Mouse (Mus musculus): Measurements from ENCODE around the gene Nog. TPM values are rescaled to one million over a fixed set of nuclear protein-coding genes. Genes with fewer than 3 reads are reported as not detected.
A peak's percentile ranks its signal among the peaks of the same experiment; 100 is the strongest.

Nog gene
- 1 to 10 TPM; 1.2 to 2.0 TPM for total RNA-seq (2021)
- long read RNA-seq, experiment 1, partial matches to known transcripts: 0 of 1 reads
- long read RNA-seq, experiment 1, other reads (novel, unspliced or antisense): 0 of 1 reads
- long read RNA-seq, experiment 2, partial matches to known transcripts: 0 of 1 reads
- long read RNA-seq, experiment 2, other reads (novel, unspliced or antisense): 0 of 1 reads

DNA sequence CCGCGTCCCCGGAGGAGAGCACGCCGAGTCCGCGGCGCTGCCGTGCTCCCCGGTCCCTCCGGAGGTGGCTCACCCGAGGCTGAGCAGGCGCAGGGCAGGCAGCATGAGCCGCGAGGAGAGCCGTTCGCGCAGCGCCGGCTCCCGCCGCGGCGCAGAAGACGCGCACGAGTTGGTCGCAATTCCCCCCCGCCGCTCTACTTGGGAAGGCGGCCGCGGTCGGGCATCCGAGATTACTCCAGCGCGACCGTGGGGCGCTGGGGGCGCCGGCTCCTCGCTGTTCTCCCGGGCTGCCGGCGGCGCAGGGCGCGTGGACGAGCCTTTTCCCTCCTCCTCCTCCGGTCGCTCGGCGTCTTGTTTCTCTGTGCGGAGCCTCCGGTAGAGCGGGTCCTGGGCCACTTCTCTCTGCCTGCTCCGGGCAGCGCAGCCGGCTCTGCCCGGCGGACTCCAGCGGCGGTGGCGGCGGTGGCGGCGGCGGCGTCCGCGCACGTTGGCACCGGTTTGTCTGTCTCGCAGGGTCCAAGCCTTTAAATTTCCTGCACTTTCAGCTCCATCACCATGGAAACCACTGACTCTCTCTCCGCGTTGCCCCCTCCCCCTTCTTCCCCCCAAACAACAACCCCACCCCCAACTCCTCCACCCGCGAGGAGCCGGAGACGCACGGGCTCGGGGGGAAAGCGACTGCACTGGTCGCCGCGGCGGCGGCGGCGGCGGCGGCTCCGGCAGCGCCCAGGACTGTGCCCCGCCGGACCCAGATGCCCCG lies at the start of gene Nog:
Gene Nog, minus strand, starts transcription at position 277 of the 760 bp plus-strand sequence.
- peak; percentile 51 for DNase-seq

DNA sequence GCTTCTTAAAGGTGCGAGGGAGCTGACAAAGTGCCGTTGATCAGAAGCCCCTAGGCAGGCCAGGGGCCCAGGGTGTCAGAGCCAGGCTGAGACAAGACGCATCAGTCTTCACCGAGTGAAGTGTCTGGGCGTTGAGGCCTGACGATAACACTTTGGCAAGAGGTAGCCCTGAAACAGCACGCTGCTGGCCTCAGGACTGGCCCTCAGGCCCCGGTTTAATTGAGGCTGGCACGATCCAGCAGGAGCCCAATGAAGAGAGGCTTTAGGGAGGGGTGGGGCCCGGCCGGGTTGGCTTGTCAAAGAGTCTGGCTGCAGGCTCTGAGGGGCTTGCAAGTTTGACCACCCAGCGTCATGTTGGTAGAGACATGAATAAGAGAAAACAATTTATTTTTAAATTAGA lies 38.1 kb upstream of the Nog start:
- DNase-seq: no peak

DNA sequence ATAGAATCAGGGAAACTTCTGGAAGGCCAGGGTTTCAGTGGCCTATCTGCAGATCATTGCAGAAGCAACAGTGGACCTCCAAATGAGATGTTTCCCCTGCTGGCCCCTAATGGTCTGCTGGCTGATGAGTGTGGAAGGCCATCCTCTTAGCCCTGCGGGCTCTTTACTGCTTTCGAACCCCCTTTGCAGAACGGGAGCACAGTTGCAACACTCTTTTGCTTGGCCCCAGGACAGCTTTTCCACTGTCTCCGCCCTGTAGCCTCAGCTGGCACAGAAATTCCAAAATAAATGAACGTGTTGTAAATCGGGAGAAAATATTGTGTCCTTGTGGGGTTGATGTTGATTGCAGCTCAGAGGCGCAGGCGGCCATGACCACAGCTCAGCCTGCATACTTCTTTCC lies 37.7 kb upstream of the Nog start:
- no peak for DNase-seq

DNA sequence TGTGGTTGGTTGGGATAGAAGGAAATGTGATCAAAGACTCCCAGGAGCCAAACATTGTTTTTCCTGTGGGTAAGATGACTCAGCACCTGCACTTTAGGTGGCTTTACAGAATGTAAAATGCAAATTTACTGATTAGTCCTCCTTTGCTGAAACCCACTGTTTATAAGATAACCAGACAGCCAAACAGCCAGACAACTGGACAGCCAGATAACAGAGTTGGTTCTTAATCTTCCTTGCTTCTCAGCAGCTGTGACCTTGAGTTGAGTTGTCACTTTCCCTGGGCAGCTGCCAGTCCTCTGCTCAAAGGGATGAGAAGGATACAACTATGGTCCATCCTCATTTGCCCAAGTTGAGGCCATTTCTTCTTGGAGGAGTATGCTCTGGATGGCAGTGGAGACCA lies 35.8 kb upstream of the Nog start:
- no peak for DNase-seq

DNA sequence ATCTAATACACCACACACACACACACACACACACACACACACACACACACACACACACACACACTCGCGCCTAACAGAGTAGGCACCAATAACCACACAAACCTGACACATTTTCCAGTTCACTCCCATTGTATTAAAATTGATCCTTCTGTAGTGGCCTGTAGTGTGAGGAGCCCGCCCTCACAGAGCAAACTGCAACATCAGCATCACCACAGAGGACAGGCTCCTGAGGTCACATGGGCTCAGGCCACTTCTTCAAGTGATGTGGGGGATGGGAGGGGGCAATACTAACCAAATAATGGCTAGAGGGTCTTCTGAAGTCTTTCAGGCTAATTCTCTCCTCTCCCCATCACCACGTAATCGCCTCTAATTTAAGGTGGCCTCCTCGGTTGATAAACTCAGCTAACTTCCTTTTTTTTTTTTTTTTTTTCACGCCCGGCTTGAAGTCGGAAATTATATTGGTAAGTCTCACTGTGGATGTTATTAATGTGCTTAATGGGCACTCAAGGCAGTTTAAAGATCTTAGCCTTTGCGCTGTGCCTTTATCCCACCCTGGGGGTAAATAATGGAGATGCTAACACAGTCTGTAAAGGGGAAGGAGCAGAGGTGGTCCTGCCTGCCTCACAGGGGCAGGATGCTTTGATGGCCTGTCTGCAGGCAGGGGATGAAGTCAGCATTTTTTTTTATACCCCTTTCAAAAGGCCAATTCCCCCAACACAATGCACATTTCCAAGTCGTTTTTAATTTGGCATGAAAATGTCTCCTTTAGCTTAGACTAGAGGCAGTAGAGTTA lies 25.2 kb upstream of the Nog start:
- no peak for DNase-seq

DNA sequence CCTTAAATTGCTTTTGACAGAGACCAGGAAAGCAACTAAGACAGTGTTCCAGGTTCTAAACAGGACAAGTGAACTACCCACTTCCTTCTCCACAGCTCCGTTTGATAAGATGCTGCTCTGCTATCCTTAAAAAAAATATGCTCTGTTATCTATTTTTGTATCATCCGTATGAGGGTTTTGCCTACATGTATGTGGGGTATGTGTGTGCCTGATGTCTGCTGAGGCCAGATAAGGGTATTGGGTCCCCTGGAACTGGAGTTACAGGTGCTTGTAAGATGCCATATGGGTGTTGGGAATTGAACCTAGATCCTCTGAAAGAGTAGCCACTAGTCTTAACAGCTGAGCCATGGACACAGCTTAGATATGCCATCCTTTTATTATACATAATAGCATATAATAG lies 19.6 kb upstream of the Nog start:
- no peak for DNase-seq

DNA sequence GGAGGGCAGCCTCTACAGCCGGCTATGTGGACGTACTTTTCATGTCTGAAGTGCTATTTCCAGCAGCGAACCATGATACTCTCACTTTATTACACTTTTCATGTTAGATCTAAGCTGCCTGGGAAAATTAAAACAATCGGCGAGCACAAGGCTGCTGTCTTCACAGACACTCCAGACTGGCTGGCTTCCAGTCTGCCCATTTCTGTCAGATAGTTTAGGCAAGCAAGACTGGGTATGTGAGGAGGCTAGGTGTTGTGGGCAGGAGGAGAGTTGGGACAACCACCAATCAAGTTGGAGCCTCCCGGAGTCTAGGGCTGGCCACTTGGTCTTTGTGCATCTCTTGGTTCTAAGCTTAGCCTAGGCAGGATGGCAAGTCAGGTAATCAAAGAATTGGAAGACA lies 17.5 kb upstream of the Nog start:
- no peak for DNase-seq

DNA sequence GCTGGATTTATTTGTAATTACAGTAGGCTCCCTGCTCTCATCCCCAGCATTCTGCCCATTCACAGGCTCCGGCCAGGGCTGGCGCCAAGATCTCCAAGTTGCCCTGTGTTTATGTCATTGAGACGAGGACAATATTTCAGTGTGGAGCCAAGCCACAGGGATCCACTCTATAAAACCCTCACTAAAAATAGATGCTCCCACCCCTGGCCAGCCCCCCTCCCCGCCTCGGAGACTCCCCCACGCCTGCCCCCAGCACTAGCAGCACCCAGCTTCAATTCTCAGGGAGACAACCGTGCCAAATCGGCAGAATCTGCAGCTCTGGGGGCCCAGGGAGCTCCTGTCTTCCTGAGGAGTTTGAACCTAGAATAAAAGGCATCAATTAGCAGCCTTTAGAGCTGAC lies 16.2 kb upstream of the Nog start:
- no peak for DNase-seq

DNA sequence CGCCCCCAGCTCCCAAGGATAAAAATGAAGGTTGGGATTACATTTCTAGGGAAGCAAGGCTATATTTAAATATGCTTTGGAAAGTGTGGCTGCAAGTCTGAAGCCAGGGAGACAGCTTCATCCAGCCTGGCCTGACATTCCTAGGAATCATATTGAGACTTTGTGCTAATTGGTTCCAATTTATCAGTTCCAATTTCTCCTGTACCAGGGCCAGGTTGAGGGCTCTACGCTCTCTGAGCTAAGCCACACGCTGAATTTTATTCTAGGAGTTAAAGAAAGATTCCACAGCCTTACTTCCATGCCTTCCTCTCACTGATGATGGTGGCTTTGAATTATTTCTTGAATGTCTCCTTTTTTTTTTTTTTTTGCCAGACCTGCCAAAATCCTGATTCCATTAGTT lies 15.6 kb upstream of the Nog start:
- DNase-seq: no peak

DNA sequence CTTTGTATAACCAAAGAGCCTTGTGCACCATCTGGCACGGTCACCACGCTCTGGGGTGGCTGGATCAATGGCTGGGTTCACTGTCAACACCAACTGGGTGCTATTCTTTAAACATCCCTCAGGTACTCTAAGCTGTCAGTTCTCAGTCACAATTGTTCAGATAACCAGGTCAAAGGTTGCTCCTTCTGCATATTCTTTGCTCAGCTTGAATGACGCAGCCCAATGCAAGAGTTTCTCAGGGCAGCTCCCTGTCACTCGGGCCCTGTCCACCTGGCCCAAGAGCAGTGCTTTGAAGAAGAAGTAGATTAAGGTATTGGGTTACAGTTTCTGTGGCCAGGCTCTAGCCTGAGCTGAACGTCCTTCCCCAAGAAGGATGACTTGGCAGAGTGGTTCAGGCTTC lies 12.2 kb upstream of the Nog start:
- no peak for DNase-seq

DNA sequence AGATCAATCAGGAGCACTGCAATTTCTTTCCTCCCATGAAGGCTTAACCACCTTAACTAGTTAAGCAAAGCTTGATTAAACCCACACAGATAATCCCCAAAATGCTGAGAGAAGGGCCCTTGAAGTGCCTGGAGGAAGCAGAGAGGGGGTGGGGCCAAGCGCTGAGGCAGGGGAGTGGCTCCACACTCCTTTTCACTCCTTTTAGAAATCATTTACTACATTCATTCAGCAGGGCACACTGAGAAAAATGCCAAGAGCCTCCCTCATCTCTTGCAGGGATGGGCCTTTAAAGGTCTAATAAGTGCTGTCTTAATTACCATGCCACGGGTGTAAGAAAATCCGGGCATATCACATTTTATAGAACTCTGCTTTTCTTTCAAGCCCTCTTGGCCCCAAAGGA lies 10.2 kb upstream of the Nog start:
- DNase-seq: no peak

DNA sequence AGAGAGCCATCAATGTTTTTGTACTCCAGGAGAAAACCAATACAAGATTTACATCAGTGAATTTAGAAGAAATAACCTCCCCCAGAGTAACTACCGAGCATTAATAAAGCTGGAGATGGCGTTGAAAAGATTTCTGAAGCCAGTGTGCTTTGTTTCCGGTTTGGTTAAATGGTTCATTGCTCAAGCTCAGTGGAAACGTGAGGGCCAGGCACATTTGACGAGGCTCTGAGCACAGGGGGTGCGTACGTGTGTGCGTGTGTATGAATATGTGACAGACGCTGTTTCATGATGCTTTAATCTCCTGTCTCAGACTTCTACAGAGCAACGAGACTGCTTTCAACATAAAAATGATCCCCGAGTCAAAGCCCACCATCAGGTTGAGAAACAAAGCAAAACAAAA lies 8.1 kb upstream of the Nog start:
- no peak for DNase-seq

DNA sequence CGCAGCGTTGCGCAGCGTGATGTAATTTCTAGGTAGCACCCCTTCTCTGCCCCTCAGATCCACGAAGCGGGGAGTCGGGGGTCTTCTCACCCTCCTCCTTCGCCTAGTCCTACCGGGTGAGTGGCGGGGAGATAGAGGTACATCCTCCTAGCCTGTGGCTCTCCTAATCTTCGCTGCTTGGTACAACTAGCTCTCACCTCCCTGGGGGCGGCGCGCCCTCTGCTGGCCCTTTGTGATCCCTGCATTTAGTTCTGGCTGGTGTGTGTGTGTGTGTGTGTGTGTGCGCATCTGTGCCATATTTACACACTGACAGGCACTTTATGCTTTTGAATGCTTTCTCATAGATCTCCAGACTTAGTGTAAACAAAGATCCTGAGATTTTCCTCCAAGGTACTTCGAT lies 1.3 kb upstream of the Nog start:
- peak; percentile 90 for DNase-seq

DNA sequence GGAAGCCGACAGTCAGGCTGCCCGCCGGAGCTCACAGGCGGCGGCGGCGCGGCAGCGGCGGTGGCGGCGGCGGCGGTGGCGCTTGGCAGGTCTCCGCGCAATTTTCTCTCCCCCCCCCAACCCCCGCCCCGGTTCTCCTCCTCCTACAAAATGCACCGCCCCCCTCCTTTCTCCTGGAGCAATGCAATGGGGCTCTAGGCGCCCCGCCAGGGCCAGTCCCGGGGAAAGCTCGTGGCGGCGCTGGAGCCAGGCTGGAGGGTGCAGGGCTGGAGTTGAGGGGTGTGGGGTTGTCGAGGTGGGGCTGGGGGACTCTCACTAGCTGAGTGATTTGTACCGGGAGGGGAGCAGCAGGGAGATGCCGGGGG lies 666 bp upstream of the Nog start:
- DNase-seq: peak; percentile 66

DNA sequence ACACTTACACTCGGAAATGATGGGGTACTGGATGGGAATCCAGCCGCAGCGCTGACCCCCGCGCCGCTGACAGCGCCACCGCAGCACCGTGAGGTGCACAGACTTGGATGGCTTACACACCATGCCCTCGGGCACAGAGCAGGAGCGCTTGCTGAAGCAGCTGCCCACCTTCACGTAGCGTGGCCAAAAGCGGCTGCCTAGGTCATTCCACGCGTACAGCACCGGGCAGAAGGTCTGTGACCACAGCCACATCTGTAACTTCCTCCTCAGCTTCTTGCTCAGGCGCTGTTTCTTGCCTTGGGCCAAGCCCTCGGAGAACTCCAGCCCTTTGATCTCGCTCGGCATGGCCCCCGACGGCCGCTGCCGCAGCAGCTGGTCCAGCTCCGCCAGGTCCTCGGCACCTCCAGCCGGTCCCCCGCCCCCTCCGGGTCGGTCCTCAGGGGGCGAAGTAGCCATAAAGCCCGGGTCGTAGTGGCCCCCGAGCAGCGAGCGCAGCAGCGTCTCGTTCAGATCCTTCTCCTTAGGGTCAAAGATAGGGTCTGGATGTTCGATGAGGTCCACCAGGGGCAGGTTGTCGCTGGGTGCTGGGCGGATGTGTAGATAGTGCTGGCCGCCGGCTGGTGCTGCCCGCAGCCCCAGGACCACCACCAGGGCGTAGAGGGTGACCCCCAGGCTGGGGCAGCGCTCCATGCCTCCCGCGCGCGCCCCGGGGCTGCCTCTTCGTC lies 639 bp downstream of the Nog start:
- peak; percentile 23 for DNase-seq

DNA sequence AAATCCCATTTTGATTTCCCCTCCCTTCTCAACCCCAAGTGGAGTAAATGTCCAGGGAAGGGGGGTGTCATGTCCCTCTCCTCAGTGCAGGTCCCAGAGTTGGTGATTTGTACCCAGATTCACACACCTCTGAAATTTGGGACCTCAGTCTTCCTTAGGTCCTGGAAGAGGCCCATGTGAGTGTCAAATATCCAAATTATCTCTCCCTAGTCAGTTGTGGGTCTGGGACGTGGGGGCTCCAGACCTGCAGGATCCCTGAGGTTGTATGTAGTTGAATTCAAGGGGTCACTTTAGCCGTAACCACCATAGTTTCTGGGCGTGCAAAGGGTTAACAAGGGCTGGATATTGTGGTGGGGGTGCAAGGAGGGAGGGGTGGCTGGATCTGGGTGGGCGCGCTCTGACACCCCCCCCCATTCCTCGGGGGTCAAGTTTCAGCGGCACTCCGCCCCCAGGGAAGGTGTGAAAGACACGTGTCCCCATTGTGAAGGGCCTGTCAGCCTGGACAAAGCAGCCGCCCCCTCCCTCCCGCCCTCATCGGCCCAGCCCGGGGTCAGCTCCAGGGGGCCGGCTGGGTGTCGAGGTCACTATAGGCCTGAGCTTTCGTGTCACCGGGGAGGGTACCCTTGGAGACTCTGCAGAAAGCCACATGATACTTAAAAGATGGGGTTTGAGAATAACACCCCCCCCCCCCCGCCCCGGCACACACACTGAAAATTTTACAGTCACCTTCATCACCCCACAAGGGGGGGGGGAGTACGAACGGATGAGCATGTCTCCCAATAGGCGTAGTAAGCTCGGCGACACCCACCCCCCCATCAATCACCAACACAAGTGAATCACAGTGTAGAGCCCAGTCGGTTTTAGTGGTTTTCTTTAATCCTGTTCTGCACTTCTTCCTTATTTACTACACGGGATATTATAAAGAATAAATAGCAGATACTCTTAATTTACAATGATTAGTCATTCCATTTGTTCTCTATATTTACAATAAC lies 2.1 kb downstream of the Nog start:
- no peak for DNase-seq

DNA sequence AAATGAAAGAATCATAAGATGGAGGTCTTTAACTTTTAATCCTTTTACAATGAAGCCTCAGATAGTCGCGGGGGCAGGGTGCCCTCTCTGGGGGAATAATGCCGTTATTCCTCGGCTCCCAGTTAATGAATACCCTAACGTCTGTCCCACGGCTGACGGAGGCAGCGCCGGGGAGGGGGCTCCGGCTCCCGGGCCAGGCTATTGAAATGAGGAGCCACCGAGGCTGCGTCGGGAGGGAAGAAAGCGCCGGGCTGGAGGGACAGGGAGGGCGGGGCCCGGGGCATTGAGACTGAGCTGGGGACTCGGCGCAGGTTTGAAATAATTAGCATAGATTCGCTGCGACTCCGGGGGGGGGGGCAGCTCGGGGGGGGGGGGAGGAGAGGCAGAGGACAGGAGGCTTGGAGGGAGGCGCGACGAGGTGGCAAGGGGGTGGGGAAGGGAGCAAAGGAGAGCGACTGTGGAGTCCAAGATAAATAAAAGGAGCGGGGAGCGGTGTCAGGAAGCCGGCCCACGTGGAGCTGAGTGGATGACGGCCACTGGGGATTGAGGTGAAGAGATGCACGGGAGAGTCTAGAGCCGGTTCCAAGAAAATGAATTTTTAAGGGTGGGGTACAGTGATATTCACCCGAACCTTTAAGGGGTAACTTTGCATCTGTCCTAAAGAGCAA lies 2.9 kb downstream of the Nog start:
- no peak for DNase-seq

DNA sequence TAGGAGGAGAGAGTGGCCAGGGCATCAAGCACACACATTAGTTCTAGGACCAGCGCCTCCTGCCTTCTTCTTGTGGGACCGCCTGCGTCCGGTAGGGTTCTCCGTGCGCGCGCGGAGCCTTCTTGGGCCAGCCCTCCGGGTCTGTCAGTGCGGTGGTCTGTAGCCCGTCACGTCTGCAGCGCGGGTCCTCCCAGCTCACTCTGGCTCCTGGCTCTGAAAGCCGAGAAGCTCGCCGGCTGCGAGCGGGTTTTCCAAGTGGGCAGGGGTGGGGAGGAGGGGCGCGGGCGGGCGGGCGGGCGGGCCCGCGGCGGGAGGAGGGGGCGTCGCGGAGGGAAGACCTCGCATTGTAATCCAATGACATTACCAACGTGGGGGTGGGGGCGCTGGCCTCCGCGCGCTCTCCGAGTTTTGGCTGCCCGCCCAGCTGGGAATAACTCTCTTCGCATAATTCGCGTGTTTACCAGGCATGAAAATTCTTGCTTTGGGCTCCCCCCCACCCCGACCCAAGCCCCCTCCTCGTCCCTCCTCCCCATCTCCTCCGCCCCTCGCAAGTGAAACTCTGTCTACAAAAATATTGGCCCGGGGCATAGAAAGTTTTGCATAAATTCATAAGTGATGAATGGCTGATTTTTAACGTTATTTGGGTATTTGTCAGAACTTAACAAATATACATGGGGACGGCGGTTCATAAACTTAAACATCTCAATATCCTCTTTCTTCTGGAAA lies 3.7 kb downstream of the Nog start:
- peak; percentile 45 for DNase-seq

DNA sequence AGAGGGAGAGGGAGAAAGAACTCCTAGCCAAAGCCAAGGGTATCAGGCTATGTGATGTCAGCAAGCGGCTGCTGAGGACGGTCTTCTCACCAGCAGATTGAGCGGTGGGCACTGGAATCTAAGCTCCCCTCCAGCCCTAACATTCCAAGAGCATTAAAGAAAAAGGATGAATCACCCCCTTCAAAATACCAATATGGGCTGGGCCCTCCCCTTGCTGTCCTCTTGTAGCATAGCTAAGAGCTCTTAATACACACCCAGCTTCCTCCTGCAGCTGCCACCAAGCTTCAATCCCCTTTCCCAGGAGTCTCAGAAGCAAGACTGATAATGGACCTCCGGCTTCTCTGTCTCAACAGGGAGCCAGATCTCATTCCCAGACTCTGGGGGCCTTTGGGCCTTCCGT lies 4.6 kb downstream of the Nog start:
- DNase-seq: no peak

DNA sequence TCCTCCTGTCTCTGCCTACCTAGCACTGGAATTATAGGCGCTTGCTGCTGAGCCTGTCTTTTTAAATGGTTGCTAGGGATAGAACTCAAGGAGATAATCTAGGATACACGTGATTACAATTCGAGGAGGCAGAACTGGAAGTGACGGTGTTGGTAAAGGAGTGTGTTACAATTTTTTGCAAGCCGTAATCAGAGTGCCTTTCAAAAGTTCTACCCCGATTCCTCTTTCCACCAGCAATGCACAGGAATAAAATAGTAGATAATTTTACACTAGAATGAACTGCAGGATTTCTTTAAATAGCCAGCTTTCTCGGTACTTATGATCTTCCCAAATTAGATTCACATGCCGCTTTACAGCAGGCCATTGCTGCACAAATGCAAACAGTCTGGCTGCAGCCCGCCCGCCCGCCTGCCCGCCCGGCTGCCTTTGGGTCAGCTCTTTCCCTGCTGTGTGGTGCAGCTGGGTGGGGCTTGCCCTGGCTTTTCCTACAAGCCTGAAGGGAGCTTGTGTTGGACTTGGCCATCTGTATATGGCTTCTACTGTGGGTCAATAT lies 32.2 kb downstream of the Nog start:
- DNase-seq: no peak

Data from gastrocnemius, postnatal 10 days (tissue).